Comparison of ENCODE assay signal across 8 mouse cellular contexts in the genomic region with DNA sequence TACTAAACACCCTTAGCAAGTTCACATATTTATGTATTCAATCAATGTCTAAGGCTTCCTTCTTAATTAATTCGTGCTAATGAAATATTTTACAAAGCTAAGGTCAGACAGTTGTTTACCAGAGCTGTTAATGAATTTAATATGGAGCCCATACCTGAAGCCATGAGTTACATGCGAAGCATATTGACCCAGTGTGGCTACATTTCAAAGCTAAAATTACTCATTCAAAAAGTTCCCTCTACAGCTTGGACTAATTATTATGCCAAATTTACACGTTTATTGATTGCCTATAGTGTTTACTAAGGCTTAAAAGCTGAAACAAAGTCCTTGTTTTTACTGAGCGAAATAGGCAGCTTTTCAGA. TPM values are rescaled to one million over a fixed set of nuclear protein-coding genes. Genes with fewer than 3 reads are reported as not detected.
DNase-seq lines count a peak whose midpoint lies in the region; ATAC-seq and TF ChIP-seq lines count a peak whose summit lies in the region.

No protein-coding gene starts in this region.

- H3K27ac ChIP-seq in cerebellum, adult 2 months (ENCODE audit: insufficient read depth, low read length), result no peak overlapping the region
- H3K27ac ChIP-seq in liver, embryonic 12.5 days, result peak overlapping the region; percentile 72
- H3K27ac ChIP-seq in stomach, postnatal 0 days (replicated peaks), result no peak overlapping the region

- H3K36me3 ChIP-seq in megakaryocyte, embryonic 14.5 days (replicated peaks; ENCODE audit: low read length), result peaks cover 25% of the 10 kb centered on the region
- peaks cover 25% of the 10 kb centered on the region for H3K36me3 ChIP-seq in liver, embryonic 12.5 days
- H3K36me3 ChIP-seq in stomach, postnatal 0 days (ENCODE audit: control insufficient read depth, insufficient read depth, low read length), result no peaks in the 10 kb centered on the region

- 34% methylated on average over 4 of the region's 4 CpGs for WGBS in cerebellum, adult 2 months
- whole genome bisulfite sequencing in liver, embryonic 12.5 days (ENCODE audit: insufficient replicate concordance), result 38% methylated on average over 4 of the region's 4 CpGs
- WGBS in stomach, postnatal 0 days, result 33% methylated on average over 4 of the region's 4 CpGs

- no peak for ATAC-seq in megakaryocyte, adult 5-6 weeks (ENCODE audit: poor library complexity, severe bottlenecking)
- ATAC-seq in liver, embryonic 12.5 days, result no peak
- peak; percentile 22 for ATAC-seq in stomach, postnatal 0 days (ENCODE audit: low FRiP score, low TSS enrichment)

- peak overlapping the region; percentile 53 for H3K4me3 ChIP-seq in cerebellum, adult 2 months (replicated peaks; ENCODE audit: insufficient read depth, low read depth, low read length)
- H3K4me3 ChIP-seq in megakaryocyte, embryonic 14.5 days (replicated peaks), result peak overlapping the region; percentile 100
- H3K4me3 ChIP-seq in liver, embryonic 12.5 days, result peak overlapping the region; percentile 95
- peak overlapping the region; percentile 77 for H3K4me3 ChIP-seq in stomach, postnatal 0 days (ENCODE audit: low read depth, low read length)

- H3K4me1 ChIP-seq in cerebellum, adult 2 months (ENCODE audit: control insufficient read depth, insufficient read depth, low read length), result no peaks in the 10 kb centered on the region; the same call in 1 of the 2 replicates
- H3K4me1 ChIP-seq in megakaryocyte, embryonic 14.5 days, result peaks cover 27% of the 10 kb centered on the region
- peaks cover 25% of the 10 kb centered on the region for H3K4me1 ChIP-seq in liver, embryonic 12.5 days
- H3K4me1 ChIP-seq in stomach, postnatal 0 days (replicated peaks; ENCODE audit: control insufficient read depth, insufficient read depth), result no peaks in the 10 kb centered on the region

- TF ChIP-seq EP300 in stomach, postnatal 0 days (optimal IDR thresholded peaks at IDR 0.05), result no peak

- no peaks in the 10 kb centered on the region for H3K9me3 ChIP-seq in megakaryocyte, embryonic 14.5 days
- H3K9me3 ChIP-seq in liver, embryonic 12.5 days (replicated peaks), result no peaks in the 10 kb centered on the region
- no peaks in the 10 kb centered on the region for H3K9me3 ChIP-seq in stomach, postnatal 0 days (ENCODE audit: control insufficient read depth, low read length)

- TF ChIP-seq CTCF in cerebellum, adult 2 months (IDR thresholded peaks at IDR 0.05; ENCODE audit: borderline replicate concordance, insufficient read depth, low read depth, low read length), result no peak
- no peak for TF ChIP-seq CTCF in stomach, postnatal 0 days (IDR thresholded peaks at IDR 0.05; ENCODE audit: low read depth)

- no peaks in the 10 kb centered on the region for H3K27me3 ChIP-seq in cerebellum, adult 2 months (ENCODE audit: control insufficient read depth, insufficient read depth, low read length)
- no peaks in the 10 kb centered on the region for H3K27me3 ChIP-seq in megakaryocyte, embryonic 14.5 days (replicated peaks)
- no peaks in the 10 kb centered on the region for H3K27me3 ChIP-seq in liver, embryonic 12.5 days (replicated peaks)
- H3K27me3 ChIP-seq in stomach, postnatal 0 days (ENCODE audit: control insufficient read depth, insufficient read depth, low read length), result no peaks in the 10 kb centered on the region

- TF ChIP-seq POLR2A in cerebellum, adult 2 months (IDR thresholded peaks at IDR 0.05; ENCODE audit: borderline replicate concordance, insufficient read depth, low read length), result no peak

- peak overlapping the region; percentile 59 for H3K4me2 ChIP-seq in liver, embryonic 12.5 days
- H3K4me2 ChIP-seq in stomach, postnatal 0 days (replicated peaks; ENCODE audit: low read depth), result peak overlapping the region; percentile 56

- peak overlapping the region; percentile 55 for H3K9ac ChIP-seq in liver, embryonic 12.5 days
- peak overlapping the region; percentile 45; the same call in 1 of the 2 replicates for H3K9ac ChIP-seq in stomach, postnatal 0 days (ENCODE audit: low read length)

- DNase-seq in cerebellum, adult 2 months, result no peak
- DNase-seq in cerebellum, postnatal 25 days, result no peak
- no peak for DNase-seq in stomach, postnatal 0 days (ENCODE audit: low spot score)
- no peak for DNase-seq in thymus, adult 18-20 months
- DNase-seq in embryo, embryonic 10 days (ENCODE audit: low spot score), result no peak

RNA-seq across cellular contexts. Expression of a gene that starts 0.4 kb away (rescaled TPM):
- polyA plus RNA-seq in cerebellum, adult 2 months (2012; rRNA removed), result 43.7 and 49.9 TPM in 2 replicates
- 5.4 and 11.9 TPM in 2 replicates for polyA plus RNA-seq in megakaryocyte, embryonic 14.5 days (2012; ENCODE audit: insufficient read depth, low replicate concordance)
- total RNA-seq in megakaryocyte, adult 5-6 weeks (2015), result 39.0 and 40.4 TPM in 2 replicates
- total RNA-seq in megakaryocyte, adult 5-6 weeks (2017), result 55.4 and 57.3 TPM in 2 replicates
- 89.2 and 89.3 TPM in 2 replicates for polyA plus RNA-seq in liver, embryonic 12.5 days (2016; fragmentation: Nextera tagmentation; extraction: Ambion mirVana)
- polyA plus RNA-seq in stomach, postnatal 0 days (2015; fragmentation: Nextera tagmentation; extraction: Ambion mirVana), result 42.7 and 44.8 TPM in 2 replicates
